In genomic region chr4:137877432-137877881, GRCm38 (mm10) we compare ENCODE assay signal across 14 mouse cellular contexts. TPM values are rescaled to one million over a fixed set of nuclear protein-coding genes. Genes with fewer than 3 reads are reported as not detected.
DNase-seq lines count a peak whose midpoint lies in the region; ATAC-seq and TF ChIP-seq lines count a peak whose summit lies in the region.
"Had no signal": no experiment of that assay in that cellular context is flagged by ENCODE, and none has a peak within 500 bp of the region (broad histone marks: within the 10 kb centered on the region; RNA-seq: fewer than 3 reads in every experiment).

No protein-coding gene starts in this region.

- TF ChIP-seq CTCF in E14TG2a.4 (conservative IDR thresholded peaks at IDR 0.05; ENCODE audit: low read length) = no peak

- no peak overlapping the region for H3K9ac ChIP-seq in embryonic facial prominence, embryonic 13.5 days
- H3K9ac ChIP-seq: midbrain, embryonic 13.5 days; neural tube, embryonic 13.5 days had no signal

- 0 out of 2 replicates have a peak, but pooled peaks cover 3% of the 10 kb centered on the region for H3K27me3 ChIP-seq in E14TG2a.4 (ENCODE audit: insufficient read depth, low read length)
- H3K27me3 ChIP-seq in embryonic facial prominence, embryonic 13.5 days = no peaks in the 10 kb centered on the region
- H3K27me3 ChIP-seq: midbrain, embryonic 13.5 days; neural tube, embryonic 13.5 days had no signal

- 11% methylated on average over 4 of the region's 4 CpGs for WGBS in embryonic facial prominence, embryonic 13.5 days

- ATAC-seq in embryonic facial prominence, embryonic 13.5 days (ENCODE audit: insufficient number of reproducible peaks, insufficient read depth, low FRiP score, low TSS enrichment, low read depth) = no peak; the same call in 1 of the 2 replicates
- ATAC-seq: midbrain, embryonic 13.5 days had no signal

- H3K27ac ChIP-seq in embryonic facial prominence, embryonic 13.5 days = peak overlapping the region; percentile 73
- H3K27ac ChIP-seq: neural tube, embryonic 13.5 days had no signal

- peaks cover 81% of the 10 kb centered on the region for H3K4me1 ChIP-seq in E14TG2a.4 (replicated peaks; ENCODE audit: low read depth, low read length)
- H3K4me1 ChIP-seq in embryonic facial prominence, embryonic 13.5 days = peaks cover 64% of the 10 kb centered on the region

- no peaks in the 10 kb centered on the region for H3K36me3 ChIP-seq in E14TG2a.4 (ENCODE audit: insufficient read depth, low read length)
- peaks cover 9% of the 10 kb centered on the region for H3K36me3 ChIP-seq in embryonic facial prominence, embryonic 13.5 days
- H3K36me3 ChIP-seq: midbrain, embryonic 13.5 days; neural tube, embryonic 13.5 days had no signal

- no peaks in the 10 kb centered on the region for H3K9me3 ChIP-seq in E14TG2a.4 (ENCODE audit: low read length)
- H3K9me3 ChIP-seq in embryonic facial prominence, embryonic 13.5 days = no peaks in the 10 kb centered on the region
- H3K9me3 ChIP-seq: midbrain, embryonic 13.5 days; neural tube, embryonic 13.5 days had no signal

- peak overlapping the region; percentile 16; the same call in 1 of the 2 replicates for H3K4me2 ChIP-seq in embryonic facial prominence, embryonic 13.5 days
- H3K4me2 ChIP-seq: midbrain, embryonic 13.5 days; neural tube, embryonic 13.5 days had no signal

- H3K4me3 ChIP-seq in E14TG2a.4 (replicated peaks; ENCODE audit: low read length) = 0 out of 2 replicates have a peak overlapping the region, but pooled peaks have one; percentile 17
- H3K4me3 ChIP-seq in embryonic facial prominence, embryonic 13.5 days = no peak overlapping the region
- H3K4me3 ChIP-seq: midbrain, embryonic 13.5 days; neural tube, embryonic 13.5 days had no signal

- DNase-seq in ES-CJ7 (ENCODE audit: low read depth, low spot score) = peak; percentile 89
- peak; percentile 70 for DNase-seq in mesoderm, embryonic 11.5 days (ENCODE audit: low read depth, low spot score)
- no peak for DNase-seq in MN1 (ENCODE audit: low spot score)
- no peak for DNase-seq in ovary, postnatal 36 days (ENCODE audit: low spot score)
- no peak for DNase-seq in left cerebral cortex, adult 18-20 months (ENCODE audit: low spot score in 2 of 2)
- DNase-seq: cerebellum, adult 18-20 months; kidney, postnatal 36 days; lung, postnatal 14 days; right cerebral cortex, postnatal 14 days; thymus, postnatal 36 days had no signal

RNA-seq across cellular contexts. Expression of gene Ece1, which starts 15.4 kb away (rescaled TPM):
- polyA plus RNA-seq in embryonic facial prominence, embryonic 13.5 days (2015; fragmentation: Nextera tagmentation; extraction: Ambion mirVana) = 49.9 and 65.0 TPM in 2 replicates
- total RNA-seq in left cerebral cortex, adult 18-20 months (2021) = 10 to 100 TPM; 82.0 to 87.9 TPM

Comparison
In these comparisons a context has a peak if more than half of its experiments do, and no peak if none do; other contexts are left out.
1. DNase-seq: peak in ES-CJ7 (single experiment) and mesoderm, embryonic 11.5 days (single experiment); none in MN1 (single experiment), ovary, postnatal 36 days (single experiment) and left cerebral cortex, adult 18-20 months (0 of 2).